Mouse (Mus musculus) G1E (cell line): ENCODE measurements at regions not wholly inside any gene's neighbourhood (a gene's known extent, or its start where the extent isn't known, plus 50 kb on each side); places are given as distances from the start of the nearest gene placed in this dataset.

ENCODE experiments used
- CTCF ChIP-seq: IDR thresholded peaks from 2 replicates; pipeline ENCODE4 v1.5.1; 2012; ENCODE audit warnings: low read depth, low read length, inconsistent platforms, mixed read lengths
- GATA1 ChIP-seq: IDR thresholded peaks from 2 replicates; pipeline ENCODE4 v1.6.1; 2012; ENCODE audit warnings: borderline replicate concordance, low read length, inconsistent platforms, mixed read lengths
- POLR2AphosphoS5 ChIP-seq: IDR thresholded peaks from 2 replicates; pipeline ENCODE4 v1.6.1; 2012; ENCODE audit warnings: low read depth, low read length, inconsistent platforms; ENCODE audit not compliant: insufficient replicate concordance
- TAL1 ChIP-seq: conservative IDR thresholded peaks from 2 replicates; pipeline ENCODE4 v1.6.1; 2012; ENCODE audit warnings: low read depth, low read length, inconsistent platforms, mixed read lengths

DNA sequence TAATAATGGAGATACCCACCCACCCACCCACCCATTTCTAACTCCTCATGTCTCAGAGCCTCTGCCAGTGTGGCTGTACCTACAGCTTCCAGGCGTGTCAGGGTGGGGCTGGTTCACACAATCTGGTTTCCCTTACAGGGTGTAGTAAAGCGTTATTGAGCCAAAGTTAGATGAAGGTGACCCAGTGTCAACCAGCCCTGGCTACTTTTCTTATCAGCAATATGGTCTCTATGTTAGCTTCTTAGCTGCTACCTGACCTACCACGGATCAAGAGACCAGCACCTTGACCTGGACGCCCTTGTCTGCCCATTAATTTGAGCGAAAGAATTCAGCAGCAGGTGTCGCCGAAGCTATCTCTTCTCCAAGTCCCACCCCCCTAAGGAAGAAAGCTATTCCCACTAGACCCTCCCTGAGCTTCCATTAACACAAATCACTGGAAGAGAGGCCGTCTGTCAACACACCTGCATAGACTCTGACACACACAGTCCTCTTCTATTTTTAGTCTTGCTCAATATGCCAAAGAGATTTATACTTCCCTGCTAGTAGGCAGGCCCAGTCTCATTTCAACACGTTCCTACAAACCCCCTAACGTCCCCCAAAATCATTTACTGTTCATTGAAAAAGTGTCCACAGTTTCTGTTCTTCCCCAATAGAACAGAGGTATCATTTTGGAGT, 70.4 kb downstream of the Phlda1 start:
- TF ChIP-seq CTCF (no peak), TAL1 (no peak), GATA1 (no peak), POLR2AphosphoS5 (no peak)
